Mouse (Mus musculus) ovary, postnatal 36 days (tissue): ENCODE measurements at regions not wholly inside any gene's neighbourhood (a gene's known extent, or its start where the extent isn't known, plus 50 kb on each side); places are given as distances from the start of the nearest gene placed in this dataset.

Source experiments
- DNase-seq: peaks from one replicate; pipeline ENCODE4 v3.0.0; 2022; ENCODE audit warnings: low spot score, mixed read lengths

DNA sequence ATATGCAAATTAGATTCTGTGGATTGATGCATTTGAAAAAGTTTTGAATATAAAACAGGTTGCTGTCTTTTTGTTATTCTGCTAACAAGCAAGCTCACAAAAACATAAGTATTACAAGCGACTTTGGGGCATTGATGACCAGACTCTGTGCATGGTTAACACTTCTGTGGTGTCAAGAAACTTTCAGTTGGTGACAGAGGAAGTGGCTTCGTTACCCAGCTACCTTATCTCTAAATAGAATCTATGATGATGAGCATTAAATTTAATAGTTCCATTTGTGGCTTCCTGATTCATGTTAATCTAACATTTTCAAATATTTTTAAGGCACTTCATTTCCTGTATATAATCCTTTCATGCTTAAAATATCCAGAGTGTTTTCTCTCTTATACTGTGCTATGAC is 100.8 kb downstream of the Tm2d1 start:
- no peak for DNase-seq

GRCm38 (mm10) chr4:98258336-98258735 is 124.8 kb downstream of the Tm2d1 start:
- no peak for DNase-seq

DNA sequence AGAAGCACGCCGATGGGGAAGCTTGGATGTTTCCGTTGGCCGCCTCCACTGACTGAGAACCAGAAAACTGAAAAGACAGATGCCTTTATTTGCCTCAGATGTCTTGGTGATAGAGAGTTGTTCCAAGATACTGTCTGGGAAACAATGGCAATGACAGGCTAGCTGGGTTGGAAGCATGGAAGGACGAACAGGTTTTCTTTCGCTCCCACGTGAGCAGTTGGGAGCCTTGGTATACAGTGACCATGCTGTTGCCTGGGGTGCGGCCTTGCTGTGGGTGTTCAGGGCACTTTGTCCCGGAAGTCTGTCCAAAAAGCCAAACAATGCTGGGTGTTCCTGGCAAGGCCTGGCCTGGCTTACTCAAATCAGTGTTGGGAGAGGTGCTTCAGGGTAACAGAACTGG is 125.4 kb downstream of the Tm2d1 start:
- DNase-seq = peak; percentile 52

GRCm38 (mm10) chr4:98254856-98255853 is 128.0 kb downstream of the Tm2d1 start:
- DNase-seq = no peak

GRCm38 (mm10) chr4:98243941-98244929 is 138.9 kb downstream of the Tm2d1 start:
- DNase-seq = peak; percentile 7

DNA sequence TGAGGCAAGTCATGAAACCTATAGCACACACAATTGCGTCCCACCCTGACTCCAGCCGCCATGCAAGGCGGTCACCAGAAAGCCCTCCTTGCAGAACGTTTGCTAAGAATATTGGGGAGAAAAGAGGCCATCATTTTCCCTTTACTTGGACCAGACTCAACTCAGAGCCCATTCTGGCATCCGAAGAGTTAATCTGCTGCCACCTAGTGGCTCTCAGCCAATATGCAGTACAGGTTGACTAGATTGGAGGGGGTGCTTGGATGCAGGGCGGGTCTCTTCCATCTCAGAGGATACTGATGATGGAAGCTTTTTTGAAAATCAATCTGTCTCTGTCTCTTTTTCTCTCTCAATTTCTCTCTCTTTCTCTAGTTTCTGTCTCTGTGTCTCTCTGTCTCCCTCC is 139.6 kb downstream of the Tm2d1 start:
- peak; percentile 19 for DNase-seq

DNA sequence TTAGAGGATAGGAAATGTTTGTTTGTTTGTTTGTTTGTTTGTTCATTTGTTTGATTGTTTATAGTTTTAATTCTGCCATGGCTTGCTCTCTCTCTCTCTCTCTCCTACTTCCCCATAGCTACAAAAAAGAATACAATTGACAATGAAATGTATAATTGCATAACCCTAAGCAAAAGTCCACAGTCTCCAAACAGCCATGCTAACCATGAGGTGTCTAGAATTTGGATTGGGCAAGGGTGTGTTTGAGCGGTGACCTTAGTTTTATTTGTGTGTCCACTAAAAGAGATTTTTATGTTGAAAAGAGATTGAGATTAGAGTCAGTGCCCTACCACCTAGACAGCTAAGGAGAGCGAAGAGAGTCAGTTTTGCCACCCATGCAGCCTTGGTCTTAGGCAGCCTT is 141.2 kb downstream of the Tm2d1 start:
- no peak for DNase-seq

GRCm38 (mm10) chr4:98240289-98240688 is 142.8 kb downstream of the Tm2d1 start:
- no peak for DNase-seq

GRCm38 (mm10) chr4:98238075-98238474 is 145.0 kb downstream of the Tm2d1 start:
- DNase-seq = no peak

GRCm38 (mm10) chr4:98237475-98237874 is 145.6 kb downstream of the Tm2d1 start:
- no peak for DNase-seq

DNA sequence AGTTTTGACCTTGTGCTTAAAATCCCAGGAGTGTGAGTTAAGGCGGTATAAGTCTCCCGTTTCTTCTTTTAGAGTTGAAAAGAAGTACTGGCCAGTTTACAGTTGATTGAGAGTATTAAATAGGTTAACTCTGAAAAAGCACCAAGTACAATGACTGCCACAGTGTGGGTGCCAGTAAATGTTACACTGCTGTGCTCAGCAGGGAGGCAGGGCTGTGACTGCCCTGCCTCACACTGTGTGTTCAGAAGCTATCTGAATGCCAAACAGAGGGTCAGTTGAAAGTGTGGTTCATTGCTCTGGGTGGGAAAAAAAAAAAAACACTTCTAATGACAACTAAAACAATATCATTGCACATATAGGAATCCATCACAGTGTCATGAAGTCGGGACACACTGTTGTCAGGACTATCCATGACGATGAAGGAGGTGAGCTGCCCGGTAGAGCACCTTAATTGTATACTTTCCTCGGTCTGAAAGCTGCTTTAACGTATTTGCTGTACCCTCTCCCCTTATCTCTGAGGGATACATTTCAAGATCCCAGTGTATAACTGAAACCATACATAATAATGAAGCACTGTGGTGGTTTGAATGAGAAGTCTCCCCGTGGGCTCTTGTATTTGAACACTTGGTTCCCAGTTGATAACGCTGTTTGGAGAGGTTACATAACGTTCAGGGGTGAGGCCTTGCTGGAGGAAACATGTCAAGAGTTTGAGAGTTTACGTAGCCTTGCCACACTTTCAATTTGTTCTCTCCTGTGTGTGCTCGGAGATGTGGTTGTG is 146.9 kb downstream of the Tm2d1 start:
- no peak for DNase-seq

GRCm38 (mm10) chr4:98228193-98228592 is 154.9 kb downstream of the Tm2d1 start:
- no peak for DNase-seq

DNA sequence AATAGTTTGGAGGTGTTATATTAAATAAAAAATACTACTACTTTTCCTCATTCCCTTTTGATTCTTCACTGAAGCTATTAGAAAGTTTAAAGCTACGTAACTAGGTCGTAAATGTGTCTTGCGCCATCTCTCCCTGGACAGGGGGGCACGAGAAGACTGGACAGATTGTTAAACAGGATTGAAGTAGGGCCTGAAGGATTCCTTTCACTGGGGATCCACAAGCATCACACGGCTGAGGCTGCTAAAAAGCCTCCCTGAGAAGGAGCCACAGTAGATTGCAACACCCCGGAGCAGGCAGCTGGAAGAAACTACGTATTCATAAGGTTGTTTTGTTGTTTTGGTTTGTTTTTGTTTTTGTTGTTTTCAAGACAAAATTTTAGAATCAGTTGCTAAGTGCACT is 158.7 kb downstream of the Tm2d1 start:
- DNase-seq = no peak

DNA sequence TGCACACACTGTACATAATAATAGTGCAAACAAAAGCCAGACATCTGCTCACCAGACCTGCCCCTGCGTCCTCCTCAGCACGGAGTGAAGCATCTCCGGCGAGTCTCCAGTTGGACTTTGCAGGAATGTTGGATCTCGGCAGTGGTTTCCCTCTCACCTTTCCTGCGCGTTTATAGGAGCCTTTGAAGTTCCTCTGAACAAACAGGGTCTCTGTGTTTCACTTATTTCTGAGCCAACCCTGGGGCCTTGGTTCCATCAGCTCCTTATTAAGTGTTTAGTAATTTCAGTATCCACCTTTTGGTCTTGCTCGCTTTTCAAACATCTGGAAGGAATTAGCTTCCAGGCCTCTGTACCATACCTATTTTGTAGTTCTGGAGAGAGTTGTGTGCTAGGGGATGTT is 159.7 kb downstream of the Tm2d1 start:
- no peak for DNase-seq

DNA sequence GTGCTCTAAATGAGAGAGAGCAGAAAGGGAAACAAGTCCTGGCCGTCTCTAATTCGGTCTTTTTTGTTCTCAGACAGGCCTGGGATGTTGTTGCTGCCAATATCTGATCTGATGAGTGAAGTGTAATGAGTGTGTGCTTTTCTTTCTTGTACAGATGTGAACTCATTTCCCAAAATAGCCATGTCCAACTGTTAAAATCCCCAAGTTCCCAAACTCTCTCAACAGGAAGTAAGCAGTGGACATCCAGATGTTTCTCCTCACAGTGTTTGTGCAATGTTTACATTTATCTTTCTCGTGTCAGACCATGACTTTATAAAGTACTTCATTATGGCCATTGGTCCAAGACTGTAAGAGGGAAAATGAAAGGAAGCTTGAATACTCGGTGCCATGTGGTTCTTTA is 161.5 kb downstream of the Tm2d1 start:
- DNase-seq = no peak

DNA sequence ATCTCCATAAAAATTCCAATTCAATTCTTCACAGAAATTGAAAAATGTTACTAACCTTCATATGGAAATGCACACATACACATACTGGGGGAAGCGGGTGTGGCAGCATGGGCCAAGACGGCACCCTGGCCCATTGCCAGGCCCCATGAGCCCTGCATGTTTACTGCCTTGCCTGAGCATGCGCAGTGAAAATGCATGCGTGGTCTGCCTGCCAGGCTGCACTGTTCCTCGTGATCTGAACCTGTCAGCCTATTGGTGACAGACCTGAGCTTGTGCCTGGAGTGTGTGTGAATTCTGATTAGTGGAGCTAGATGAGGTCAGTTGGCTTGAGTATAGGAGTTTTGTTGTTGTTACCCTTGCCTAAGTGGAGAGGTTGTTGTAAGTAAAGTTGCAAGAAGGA is 167.9 kb downstream of the Tm2d1 start:
- no peak for DNase-seq

DNA sequence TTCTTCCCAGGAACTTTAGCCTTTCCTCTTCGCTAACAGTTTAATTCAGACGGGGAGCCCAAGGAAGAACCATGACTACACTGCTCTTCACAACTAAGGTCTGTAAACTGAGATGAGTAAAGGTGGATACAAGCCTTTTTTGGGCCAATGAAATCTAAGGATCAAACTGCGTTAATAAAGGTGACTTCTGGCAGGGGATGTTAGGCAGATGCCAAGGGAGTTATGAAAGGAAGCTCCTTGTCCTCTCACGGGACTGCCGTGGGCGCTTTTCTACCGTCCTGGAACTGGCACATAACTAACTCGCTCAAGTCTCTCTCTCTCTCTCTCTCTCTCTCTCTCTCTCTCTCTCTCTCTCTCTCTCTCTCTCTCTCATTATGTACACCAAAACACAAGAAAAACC is 175.7 kb downstream of the Tm2d1 start:
- DNase-seq = no peak

DNA sequence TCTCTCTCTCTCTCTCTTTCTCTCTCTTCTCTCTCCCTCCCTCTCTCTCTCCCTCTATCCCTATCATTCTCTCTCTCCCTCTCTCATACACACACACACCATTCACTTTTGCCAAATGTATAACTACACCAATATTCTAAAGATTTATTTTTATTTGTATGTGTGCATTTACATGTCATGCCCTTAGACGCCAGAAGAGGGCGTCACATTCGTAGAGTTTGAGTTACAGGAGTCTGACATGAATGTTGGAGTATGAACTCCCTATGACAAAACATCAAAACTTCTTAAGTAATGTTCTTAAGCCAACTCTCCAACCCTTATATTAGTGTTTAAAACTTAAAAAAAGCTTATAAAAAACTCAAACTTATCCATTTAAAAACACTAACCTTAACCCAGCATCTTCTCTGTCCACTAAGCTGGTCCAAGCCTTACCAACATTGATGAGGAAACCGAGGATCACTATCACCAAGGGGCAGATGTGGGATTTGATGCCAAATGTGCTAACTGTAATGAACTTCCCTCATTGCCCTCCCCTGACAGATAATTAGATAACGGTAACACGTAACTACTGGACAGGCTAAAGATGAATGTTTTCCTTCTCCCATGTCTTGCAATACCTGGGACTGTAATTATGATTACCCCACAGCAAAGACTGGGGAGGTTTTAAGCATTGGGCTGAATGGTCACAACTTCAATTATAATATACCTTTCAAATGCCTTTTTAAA is 176.7 kb downstream of the Tm2d1 start:
- no peak for DNase-seq

DNA sequence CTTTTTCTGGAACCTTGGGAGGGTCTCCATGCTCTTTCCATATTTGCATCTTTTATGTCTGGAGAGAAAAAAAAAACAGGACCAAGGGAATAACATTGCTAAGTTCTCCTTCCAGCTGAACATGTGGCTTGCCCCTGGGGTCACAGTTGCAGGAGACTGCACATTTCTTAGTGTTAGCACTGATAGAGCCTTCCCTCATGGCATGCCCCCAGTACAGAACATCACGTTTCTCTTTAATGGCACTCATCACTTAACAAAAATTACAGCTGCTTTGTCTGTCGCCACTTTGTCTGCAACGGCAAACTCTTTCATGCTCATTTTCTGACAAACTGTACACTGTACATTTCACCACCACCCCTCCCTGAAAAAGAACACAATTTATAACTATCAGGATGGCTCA is 180.0 kb downstream of the Tm2d1 start:
- no peak for DNase-seq

DNA sequence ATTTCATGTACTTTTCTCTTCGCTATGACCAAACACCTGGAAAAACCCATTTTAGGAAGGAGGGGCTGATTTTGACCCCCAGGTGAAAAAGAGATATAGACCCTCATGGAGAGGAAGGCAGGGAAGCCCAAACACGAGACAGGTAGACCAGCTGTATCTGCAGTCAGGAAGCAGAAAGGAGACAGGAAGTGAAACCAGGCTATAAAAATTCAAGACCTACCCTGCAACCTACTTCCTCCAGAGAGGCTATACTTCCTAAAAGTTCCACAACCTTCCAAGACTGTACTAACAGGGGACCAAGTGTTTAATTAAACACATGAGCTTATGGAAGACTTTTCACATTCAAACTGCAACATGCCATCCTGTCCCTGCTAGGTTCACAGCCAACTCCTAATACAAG is 180.9 kb downstream of the Tm2d1 start:
- DNase-seq = no peak

- DNase-seq = no peak
Observed at GRCm38 (mm10) chr4:98201102-98201501, 182.0 kb downstream of the Tm2d1 start.
